Mouse (Mus musculus): Measurements from ENCODE around the gene Sestd1.

Sestd1 gene

DNA sequence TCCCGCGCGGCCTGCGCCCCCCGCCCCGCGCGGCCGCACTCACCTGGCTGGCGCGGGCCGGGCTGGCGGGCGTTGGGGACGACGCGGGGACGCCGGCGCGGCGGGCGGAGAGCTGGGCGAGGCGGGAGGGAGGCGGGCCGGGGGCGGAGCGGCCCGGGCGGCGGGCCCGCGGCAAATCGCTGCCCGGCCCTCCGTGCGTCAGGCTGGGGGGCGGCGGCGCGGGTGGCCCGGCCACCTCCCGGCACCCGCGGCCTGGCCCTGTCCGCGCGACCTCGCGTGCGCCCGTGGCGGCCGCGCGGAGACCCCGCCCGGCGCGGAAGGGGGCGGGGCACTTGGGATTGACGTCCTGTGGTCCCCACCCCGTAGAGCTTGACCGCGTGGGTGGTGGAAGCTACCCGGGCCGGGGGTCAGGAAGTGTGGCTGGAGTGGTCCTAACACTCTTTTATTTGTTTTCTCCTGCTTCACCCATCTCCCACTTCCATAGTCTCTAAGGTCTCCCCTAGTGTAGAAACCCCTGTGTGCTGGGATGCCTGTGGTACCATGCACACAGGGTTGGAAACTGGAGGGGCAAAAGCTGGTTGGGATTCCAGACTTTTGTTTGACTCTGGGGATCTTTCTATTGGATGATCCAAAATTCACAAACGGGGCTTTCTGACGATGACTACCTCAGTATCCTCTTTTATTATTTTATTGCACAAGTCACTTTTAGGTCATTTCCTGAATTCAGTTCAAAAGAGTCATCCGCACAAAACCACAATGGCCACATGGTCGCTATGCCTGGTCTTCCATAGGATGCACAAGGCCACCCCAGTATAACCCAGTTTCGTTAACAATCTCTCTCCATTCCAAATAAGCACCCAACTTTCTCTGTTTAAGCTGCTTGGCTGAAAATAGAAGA is at the start of gene Sestd1:
Gene Sestd1, minus strand, starts transcription at position 81 of the 898 bp plus-strand sequence.
- peak; percentile 62 for DNase-seq

DNA sequence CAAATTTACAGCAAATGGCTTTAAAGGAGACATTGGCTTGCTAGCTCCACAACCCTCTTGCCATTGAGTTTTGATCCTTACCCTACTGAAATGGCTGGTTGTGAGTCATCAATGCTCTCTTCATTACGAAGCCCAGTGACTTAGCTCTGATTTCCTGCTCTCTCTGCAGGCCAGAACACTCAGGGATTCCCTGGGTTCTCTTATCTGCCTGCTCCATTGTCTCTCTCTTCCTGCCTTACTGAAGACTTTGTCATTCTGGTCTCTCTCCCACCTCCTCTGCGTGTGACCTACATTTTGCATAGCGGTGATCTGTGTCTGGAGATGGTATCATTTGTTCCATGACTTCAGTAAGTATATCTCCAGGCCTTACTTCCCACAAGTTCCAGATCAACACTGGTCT is 46.9 kb upstream of the Sestd1 start:
- no peak for DNase-seq

DNA sequence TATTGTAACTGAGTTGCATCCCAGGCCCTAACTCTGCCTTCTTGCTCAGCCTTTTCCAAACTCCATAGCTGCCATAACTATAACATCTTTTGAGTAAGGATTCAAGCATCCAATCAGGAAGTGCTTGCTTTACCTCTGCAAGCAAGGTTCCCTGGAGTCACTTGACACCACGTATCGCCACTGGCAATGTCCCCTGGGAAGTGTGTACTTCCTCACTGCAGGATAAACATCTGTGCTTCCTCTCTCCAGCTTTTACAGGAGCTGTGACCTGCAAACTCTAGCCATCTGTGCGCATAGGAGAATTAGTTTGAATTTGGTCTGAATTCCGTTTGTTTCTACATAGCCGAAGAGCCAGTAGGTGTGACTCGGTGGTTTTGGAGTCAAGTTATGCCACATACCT is 43.3 kb upstream of the Sestd1 start:
- no peak for DNase-seq

GRCm38 (mm10) chr2:77323156-77323555 is 42.8 kb upstream of the Sestd1 start:
- peak; percentile 46 for DNase-seq

DNA sequence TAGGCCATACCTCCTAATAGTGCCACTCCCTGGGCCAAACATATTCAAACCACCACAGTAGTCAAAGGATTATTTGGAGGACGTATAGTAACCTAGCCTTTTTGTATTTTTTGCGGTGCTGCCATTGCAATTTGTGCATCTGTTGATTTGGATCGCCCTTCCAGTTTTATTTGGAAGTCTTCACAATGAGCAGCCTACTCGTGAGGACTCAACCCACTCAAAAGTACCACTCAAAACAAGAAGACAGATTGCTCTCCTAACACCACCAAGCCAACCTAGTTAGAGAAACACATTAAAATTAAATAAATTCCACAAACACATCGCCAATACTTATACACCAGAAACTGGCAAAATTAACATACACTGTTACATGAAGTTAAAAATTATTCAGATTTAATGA is 38.8 kb upstream of the Sestd1 start:
- DNase-seq: peak; percentile 42

DNA sequence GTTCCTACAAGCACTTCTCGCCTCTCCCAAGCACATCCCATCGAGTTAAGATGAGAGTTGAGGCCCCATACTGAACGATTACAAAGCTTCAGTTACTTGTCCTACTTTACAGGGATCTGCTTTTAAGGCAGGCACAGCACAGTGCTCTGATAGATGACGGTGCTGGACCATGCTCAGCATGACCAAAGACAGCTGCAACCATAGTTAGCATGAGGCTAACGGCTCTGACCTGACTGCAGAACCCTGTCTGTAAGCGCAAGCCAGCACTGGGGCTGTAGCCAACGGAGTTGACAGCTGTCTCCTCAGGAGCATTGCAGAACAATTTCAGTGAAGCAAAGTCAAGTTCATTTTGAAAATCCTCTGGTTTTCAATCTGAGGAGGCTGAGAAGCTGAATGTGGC is 36.6 kb upstream of the Sestd1 start:
- DNase-seq: no peak

- no peak for DNase-seq
Observed at GRCm38 (mm10) chr2:77313846-77314245, 33.5 kb upstream of the Sestd1 start.

DNA sequence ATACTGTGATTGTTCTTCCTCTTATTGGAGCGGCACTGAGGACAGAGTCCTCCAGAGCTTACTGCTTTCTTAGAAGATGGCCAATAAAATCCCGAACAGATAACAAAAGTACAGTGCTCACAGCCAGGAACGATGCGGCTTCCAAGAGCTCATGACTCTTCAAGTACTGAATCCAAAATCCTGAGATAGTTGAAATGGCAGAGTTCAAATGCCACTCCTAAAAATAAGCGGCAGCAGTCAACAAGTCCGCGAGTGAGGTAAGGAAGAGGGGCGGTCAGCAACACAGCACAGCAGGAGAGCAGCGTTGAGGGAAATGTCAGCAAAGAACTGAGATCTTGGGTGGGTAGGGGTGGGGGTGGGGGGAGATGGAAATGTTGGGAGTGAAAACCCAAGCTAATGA is 32.2 kb upstream of the Sestd1 start:
- DNase-seq: no peak

DNA sequence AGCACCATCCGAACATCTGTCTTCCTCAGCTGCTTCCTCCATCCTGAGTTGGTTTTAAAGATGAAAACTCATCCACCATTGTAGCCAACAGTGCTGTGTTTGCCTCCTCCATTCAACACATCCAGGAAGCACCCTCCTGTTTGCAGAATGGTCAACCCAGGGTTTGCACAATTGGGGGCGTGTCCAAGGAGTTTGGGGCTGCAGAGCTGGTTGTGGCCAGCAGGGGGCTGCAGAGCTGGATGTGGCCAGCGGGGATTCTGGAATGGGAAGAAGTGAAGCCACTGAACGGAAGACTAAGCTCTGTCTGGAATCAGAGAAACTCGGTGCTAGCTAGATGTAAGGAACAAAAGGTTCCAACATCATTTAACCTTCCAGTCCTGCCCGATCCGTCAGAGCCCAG is 28.9 kb upstream of the Sestd1 start:
- DNase-seq: peak; percentile 24

- DNase-seq: no peak
Observed at GRCm38 (mm10) chr2:77304494-77304893, 24.1 kb upstream of the Sestd1 start.

DNA sequence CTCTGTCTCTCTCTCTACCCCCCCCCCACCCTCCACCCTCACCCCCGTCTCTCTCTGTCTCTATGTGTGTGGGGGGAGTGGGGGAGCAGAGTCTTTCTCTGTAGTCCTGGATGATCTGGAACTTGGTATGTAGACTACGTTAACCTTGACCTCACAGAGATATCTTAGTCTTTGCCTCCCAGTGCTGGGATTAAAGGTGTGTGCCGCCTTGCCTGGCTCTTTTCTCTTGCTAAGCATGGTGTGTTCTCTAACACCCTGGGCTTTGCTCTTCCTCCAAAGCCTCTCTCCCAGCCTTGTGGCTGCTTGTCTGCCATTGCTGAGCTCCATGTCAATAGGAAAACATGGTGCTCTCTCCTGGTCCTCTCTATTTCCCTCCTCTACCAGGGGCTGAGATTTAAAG is 23.3 kb upstream of the Sestd1 start:
- no peak for DNase-seq

DNA sequence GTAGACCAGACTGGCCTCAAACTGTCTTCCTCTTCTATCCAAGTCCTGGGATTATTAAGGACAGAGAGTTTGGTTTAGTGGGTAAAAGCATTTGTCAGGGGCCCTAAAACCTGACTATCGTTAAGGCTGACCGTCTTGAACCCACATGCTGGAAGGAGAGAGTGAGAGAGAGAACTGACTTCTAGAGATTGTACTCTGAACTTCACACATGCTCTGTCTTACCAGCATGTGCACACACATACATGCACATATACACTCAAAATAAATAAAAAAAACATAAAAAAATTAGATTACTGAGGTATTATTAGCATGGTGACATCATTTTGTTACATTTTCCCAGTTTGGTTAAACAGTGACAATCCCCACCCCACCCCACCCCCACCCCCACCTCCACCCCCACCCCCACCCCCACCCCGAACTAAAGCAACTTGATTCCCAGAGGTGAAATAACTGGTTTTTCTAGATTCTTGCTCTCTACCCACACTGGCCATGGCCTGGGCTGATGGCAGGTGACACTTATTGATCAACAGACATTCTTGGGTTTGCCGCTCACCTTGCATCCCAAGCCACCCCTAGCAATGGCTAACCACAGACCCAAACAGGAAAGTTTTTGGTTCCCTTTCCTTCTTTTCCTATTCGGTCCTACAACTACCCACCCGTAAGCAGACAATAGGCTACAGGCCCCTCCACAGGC is 22.4 kb upstream of the Sestd1 start:
- no peak for DNase-seq

DNA sequence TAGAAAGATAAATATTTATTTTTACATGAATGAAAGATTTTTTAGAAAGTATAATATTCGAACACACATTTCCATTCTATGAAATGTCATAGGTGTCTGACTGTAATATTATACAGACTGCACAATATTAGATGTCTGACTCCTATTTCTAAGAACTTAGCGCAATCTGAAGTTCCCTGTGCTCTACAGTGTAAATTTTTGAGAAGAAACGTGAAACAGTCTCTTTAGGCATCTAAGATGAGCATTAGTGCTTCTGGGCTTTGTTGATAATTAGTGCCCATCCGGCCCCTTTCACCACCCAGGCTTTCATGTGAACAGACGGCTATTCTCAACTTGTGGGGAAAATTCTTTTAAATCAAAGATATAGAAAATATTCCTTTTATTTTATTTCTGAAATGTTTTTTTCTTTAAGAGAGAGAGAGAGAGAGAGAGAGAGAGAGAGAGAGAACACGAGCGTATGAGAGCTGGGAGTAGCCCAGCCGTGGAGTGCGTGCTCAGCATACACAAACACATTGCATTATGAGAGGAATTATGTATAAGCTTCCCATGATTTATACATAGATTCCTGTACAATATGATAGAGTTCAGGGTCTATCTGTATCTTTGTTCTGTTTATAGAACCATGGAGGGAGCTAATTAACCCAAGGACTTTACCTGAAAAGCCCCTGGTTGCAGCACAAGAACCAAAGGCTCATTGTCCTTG is 21.4 kb upstream of the Sestd1 start:
- DNase-seq: no peak

GRCm38 (mm10) chr2:77289701-77290100 is 9.3 kb upstream of the Sestd1 start:
- no peak for DNase-seq

DNA sequence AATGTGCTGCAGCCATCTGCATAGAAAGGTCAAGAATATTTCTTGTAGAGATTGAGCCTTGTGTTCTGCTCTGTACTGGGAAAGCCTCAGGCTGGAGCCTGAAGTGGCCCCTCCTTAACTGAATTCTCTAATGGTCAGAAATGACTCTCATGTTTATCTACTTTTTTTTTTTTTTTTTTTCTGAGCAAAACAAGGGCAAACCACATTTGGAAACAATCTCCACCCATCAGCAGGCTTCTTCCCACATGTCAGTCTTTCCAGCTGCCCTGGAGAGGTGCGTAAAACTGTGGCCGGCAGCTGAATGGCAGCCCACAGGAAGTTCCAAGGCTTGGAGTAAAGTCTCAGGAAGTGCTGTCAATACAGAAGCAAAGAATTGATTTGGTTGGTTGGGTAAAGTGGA is 6.4 kb upstream of the Sestd1 start:
- no peak for DNase-seq

DNA sequence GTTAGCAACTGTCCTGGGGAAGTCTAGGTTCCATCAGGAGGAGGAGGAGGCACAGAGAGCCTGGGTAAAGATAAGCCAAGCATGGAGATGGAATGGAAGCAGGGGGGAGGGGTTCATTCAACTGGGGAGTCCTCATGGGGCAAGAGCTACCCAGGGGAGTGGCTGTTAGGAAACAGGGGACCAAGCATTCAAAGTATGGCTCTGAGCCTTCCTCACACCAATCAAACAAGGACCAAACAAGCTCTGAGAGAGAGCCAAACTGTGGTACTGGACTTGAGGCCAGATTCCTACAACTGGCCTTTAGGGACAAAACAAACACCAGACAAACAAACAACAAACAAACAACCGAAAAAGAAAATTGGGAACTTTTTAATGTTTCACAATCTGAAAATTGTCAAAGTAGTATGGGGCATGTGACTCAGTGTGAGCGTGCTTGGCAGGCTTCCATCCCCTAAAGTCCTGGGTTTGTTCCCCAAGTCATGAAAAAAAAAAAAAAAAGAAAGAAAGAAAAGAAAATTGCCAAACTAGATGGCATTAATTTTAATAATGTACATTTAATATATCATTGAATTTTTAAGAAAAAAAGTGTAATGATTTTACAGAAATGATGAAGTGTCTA is 4.0 kb upstream of the Sestd1 start:
- DNase-seq: no peak

DNA sequence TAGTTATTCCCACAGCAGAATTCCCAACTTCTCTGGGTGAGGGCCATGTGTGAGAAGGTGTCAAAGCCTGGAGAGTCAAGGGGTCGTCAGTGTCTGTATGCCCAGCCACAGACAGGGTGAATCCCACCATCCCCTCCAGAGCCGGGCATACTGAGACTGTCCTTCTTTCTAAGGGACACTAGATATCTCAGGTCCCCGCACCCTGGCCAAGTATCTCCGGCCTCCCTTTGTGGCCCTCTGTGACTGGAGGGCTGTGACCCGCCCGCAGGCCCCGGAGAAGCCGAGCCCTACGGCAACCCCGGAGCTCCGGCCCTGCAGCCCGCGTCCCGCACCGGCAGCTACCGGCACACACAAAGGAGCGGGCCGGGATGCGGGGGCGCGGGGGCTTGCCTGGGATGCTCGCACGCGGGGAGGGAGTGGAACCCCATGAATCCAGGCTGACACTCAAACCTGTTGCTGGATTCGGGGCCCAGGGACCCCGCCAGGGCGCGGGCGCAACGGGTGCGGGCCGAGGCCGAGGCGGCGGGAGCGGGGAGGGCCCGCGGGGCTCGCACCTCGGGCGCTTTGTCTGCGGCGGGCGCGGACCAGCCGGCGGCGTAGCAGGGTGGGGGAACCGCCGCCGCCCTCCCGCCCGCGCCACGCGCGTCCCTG is 406 bp downstream of the Sestd1 start:
- DNase-seq: peak; percentile 46

GRCm38 (mm10) chr2:77277272-77277671 is 3.1 kb downstream of the Sestd1 start:
- no peak for DNase-seq

DNA sequence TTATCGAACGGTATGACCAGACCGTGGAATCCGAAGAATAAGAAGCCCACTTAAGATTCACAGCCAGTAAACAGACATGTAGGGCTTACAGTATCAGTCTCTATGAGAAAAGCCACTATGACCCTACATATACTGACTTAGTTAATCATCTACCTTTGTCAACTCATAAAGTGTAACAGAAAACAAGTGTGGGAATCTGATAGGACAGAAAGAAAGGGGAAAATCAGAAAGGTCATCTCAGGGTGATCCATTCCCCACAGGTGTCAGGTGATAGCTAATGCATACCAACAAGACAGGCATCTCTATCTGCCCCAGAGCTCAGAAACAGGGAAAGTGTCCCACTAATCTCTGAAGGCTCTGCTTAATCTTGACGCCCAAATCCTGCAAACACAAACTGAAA is 4.5 kb downstream of the Sestd1 start:
- DNase-seq: no peak

GRCm38 (mm10) chr2:77274976-77275641 is 5.3 kb downstream of the Sestd1 start:
- no peak for DNase-seq

DNA sequence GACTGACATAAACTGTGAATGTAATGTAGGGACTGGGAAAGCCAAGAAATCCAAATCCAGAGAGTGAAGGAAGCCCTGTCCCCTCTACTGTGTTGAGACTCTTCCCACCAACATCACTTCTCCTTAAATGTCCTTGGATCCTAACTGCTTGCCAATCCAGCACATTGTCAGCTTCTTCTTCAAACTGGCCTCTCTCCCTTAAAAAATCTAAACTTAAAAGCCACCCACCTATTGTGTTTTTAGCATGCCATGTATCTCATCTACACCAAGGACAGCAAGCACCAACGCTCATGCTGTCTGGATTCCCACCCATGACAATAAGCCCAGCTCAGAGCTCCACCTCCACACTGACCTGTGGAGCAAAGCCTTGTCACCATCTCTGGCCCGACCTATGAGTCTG is 7.4 kb downstream of the Sestd1 start:
- DNase-seq: peak; percentile 37

DNA sequence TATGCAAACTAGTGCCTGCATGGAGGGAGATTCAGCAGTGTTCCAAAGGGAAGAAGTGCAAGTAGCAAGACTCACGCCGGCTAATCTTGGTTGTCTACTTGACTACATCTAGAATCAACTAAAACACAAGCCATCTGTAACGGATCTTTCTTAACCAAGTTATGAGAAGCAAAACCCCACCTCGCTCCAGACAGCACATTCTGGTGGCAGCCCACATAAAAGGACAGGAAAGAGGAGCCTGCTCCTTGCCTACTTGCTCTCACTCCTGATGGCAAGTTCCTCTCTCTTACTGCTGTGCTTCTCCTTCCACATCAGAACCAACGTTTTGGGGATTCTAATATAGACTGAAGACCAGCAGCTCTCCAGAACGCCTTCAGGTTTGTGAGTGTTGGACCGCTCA is 9.6 kb downstream of the Sestd1 start:
- DNase-seq: no peak
